Mouse (Mus musculus): ENCODE results near the gene Vmn1r39.
"Not testable (repeated sequence)": the region's sequence is repeated elsewhere in the genome, so short reads cannot be mapped to it uniquely, and the experiment has no call there.

The Vmn1r39 gene

GRCm38 (mm10) chr6:66810509-66810908, at the start of gene Vmn1r39:
Gene Vmn1r39, minus strand, starts transcription at chr6:66810609.
- no peak for DNase-seq

GRCm38 (mm10) chr6:66859391-66859790, 49.0 kb upstream of the Vmn1r39 start:
- no peak for DNase-seq

GRCm38 (mm10) chr6:66858356-66858755, 47.9 kb upstream of the Vmn1r39 start:
- DNase-seq: no peak

- no peak for DNase-seq
These were observed 45.8 kb upstream of the Vmn1r39 start for GRCm38 (mm10) chr6:66856236-66856635.

GRCm38 (mm10) chr6:66848936-66849335, 38.5 kb upstream of the Vmn1r39 start:
- no peak for DNase-seq

GRCm38 (mm10) chr6:66840631-66841030, 30.2 kb upstream of the Vmn1r39 start:
- peak; percentile 59 for DNase-seq

- no peak for DNase-seq
These were observed 26.5 kb upstream of the Vmn1r39 start for GRCm38 (mm10) chr6:66836932-66837331.

- no peak for DNase-seq
These were observed 4.1 kb downstream of the Vmn1r39 start for GRCm38 (mm10) chr6:66806311-66806710.

- no peak for DNase-seq
These were observed 4.7 kb downstream of the Vmn1r39 start for GRCm38 (mm10) chr6:66805713-66806112.

GRCm38 (mm10) chr6:66782527-66782926, 27.9 kb downstream of the Vmn1r39 start, which contains the start of gene Vmn1r38:
Gene Vmn1r38, minus strand, starts transcription at chr6:66782627.
- not testable (repeated sequence) for DNase-seq

All from lung, postnatal 36 days (tissue).